Mouse (Mus musculus) lung, postnatal 4 days (tissue): ENCODE results near the gene Bmp3.

Experiments
- DNase-seq, 2 experiments: peaks; one replicate each; pipeline ENCODE4 v3.0.0; 2021

The Bmp3 gene

GRCm38 (mm10) chr5:98918716-98919115, 64.5 kb downstream of the Bmp3 start:
- DNase-seq = no peak

GRCm38 (mm10) chr5:98921608-98922007, 67.4 kb downstream of the Bmp3 start:
- no peak for DNase-seq

GRCm38 (mm10) chr5:98922921-98923320, 68.7 kb downstream of the Bmp3 start:
- no peak for DNase-seq
